Mouse (Mus musculus): ENCODE data around the gene Mindy1.

DNA sequence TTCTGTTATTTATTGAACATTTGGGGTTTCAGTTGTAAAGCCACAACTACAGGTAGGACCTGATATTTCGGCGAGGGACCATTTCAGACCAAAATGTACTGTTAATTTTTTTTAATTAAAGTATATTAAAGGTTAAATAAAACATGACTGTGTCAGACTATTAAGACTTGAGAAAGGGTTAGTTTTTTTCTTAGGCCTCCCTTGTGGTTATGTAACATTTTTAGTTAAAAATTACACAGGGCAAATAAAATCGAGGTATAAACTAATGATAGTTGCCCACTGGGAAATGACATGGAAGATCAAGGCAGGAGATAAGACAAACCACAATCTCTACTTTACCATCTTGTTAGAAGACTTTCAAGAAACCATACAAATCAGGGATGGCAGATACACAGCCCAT is 42.3 kb downstream of the Mindy1 start:
- no peak for TF ChIP-seq CTCF (IDR thresholded peaks at IDR 0.05; ENCODE audit: control insufficient read depth, insufficient read depth, low read length)
- no peak for TF ChIP-seq POLR2A (IDR thresholded peaks at IDR 0.05; ENCODE audit: borderline replicate concordance, control insufficient read depth, low read depth, low read length)

Data from bone marrow, adult 2 months (tissue).